Mouse (Mus musculus): ENCODE data around the gene Pacrg. TPM values are rescaled to one million over a fixed set of nuclear protein-coding genes. Genes with fewer than 3 reads are reported as not detected.

The Pacrg gene
- polyA plus RNA-seq, 1 experiment from 2014 or later, result 3.7 TPM

DNA sequence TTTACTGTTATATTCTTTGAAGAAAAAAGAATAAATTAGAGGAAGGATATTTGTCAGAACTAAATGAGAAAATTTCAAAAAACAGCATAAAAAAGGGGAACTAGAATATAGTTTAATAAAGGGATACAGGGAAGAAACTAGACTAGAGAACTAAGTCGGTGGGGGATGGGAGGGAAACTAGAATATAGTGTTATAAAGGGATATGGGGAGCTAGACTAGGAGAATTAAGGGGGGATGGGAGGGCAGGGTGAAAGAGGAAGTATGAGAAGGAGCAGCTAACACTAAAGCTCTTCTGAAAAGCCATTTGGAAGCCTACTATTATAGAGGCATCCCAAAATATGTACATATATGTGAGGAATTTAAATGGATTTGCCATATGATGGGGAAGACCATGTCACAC lies 75.8 kb downstream of the Pacrg start:
- Histone ChIP-seq H3K36me3 (ENCODE audit: control insufficient read depth, insufficient read depth, low read length) (no peaks in the 10 kb centered on the region), H3K4me1 (ENCODE audit: control insufficient read depth, insufficient read depth, low read length) (no peaks in the 10 kb centered on the region), H3K9me3 (ENCODE audit: control insufficient read depth, low read length) (no peaks in the 10 kb centered on the region), H3K9ac (ENCODE audit: low read length) (no peak overlapping the region), H3K4me2 (no peak overlapping the region), H3K27me3 (ENCODE audit: control insufficient read depth, insufficient read depth, low read length) (no peaks in the 10 kb centered on the region), H3K27ac (ENCODE audit: low read depth, low read length) (no peak overlapping the region), H3K4me3 (ENCODE audit: low read depth, low read length) (no peak overlapping the region)
- DNase-seq (ENCODE audit: low spot score, missing footprints), result no peak
- WGBS, result 80% methylated on average over 1 of the region's 1 CpGs
- ATAC-seq (ENCODE audit: low FRiP score), result no peak

DNA sequence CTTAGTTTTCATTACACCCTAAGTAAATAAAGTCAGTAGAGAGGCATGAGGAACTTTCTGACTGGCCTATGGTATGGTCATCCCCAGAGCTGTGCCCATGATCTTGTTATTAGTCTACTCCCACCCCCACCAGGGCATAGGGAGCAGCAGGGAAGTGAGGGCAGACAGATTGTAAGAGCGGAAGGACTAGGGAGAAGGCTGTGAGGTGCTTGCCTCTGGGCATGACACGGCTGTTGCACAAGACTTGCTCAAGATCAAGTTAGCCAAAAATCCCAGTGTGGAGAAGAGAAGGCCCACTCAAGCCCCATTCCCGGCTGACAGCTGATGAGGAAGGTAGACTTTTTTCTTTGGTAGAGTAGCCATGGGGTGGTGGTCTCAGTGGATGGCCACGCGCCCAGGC lies 82.7 kb downstream of the Pacrg start:
- WGBS, result 91% methylated on average over 5 of the region's 5 CpGs
- Histone ChIP-seq H3K36me3 (ENCODE audit: control insufficient read depth, insufficient read depth, low read length) (no peaks in the 10 kb centered on the region), H3K4me3 (ENCODE audit: low read depth, low read length) (no peak overlapping the region), H3K27me3 (ENCODE audit: control insufficient read depth, insufficient read depth, low read length) (no peaks in the 10 kb centered on the region), H3K9ac (ENCODE audit: low read length) (no peak overlapping the region), H3K4me1 (ENCODE audit: control insufficient read depth, insufficient read depth, low read length) (no peaks in the 10 kb centered on the region), H3K4me2 (no peak overlapping the region), H3K9me3 (ENCODE audit: control insufficient read depth, low read length) (no peaks in the 10 kb centered on the region), H3K27ac (ENCODE audit: low read depth, low read length) (no peak overlapping the region)
- no peak for ATAC-seq (ENCODE audit: low FRiP score)
- DNase-seq (ENCODE audit: low spot score, missing footprints), result no peak

DNA sequence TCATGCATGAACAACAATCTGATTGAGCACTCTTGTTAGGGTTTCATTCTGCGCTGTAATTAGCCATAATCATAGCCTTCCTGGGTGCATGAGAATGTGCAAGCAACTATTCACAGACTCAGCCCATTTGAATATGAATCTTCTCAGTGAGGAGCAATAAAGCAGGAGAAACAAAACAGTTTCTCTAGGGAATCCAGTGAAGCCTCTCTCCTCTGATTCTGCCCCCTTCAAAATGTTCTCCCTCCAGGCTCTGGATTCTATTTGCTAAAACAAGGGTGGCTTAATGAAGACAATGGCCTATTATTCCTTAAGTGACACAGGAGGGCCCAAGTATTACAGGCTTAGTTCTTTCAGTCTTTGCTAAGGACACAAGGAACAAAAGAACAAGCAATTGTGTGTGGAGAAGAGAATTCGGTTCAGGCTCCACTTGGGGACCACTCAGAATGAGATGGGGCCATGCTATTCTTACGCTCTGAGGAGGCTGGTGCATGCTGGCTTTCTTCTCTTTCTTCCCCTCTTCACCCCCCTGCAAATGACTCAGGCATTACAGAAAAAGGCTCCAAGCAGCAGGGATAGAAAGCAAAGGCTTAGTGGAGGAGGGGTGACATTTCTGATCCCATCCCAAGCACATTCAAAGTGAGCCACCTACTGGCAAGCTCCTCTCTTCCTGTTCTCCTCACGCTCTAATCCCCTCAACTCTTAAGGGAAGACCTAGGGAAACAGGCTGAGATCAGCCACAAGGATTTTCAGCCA lies 95.2 kb downstream of the Pacrg start:
- no peaks in the 10 kb centered on the region for H3K27me3 ChIP-seq (ENCODE audit: control insufficient read depth, insufficient read depth, low read length)
- 5% methylated on average over 4 of the region's 4 CpGs for WGBS
- H3K27ac ChIP-seq (ENCODE audit: low read depth, low read length), result peak overlapping the region; percentile 60; the same call in 1 of the 2 replicates
- peaks cover 16% of the 10 kb centered on the region for H3K4me1 ChIP-seq (ENCODE audit: control insufficient read depth, insufficient read depth, low read length)
- H3K9me3 ChIP-seq (ENCODE audit: control insufficient read depth, low read length), result no peaks in the 10 kb centered on the region
- no peak overlapping the region for H3K9ac ChIP-seq (ENCODE audit: low read length)
- H3K36me3 ChIP-seq (ENCODE audit: control insufficient read depth, insufficient read depth, low read length), result no peaks in the 10 kb centered on the region
- H3K4me3 ChIP-seq (ENCODE audit: low read depth, low read length), result no peak overlapping the region
- H3K4me2 ChIP-seq, result no peak overlapping the region
- ATAC-seq (ENCODE audit: low FRiP score), result peak; percentile 95
- peak; percentile 95 for DNase-seq (ENCODE audit: low spot score, missing footprints)

DNA sequence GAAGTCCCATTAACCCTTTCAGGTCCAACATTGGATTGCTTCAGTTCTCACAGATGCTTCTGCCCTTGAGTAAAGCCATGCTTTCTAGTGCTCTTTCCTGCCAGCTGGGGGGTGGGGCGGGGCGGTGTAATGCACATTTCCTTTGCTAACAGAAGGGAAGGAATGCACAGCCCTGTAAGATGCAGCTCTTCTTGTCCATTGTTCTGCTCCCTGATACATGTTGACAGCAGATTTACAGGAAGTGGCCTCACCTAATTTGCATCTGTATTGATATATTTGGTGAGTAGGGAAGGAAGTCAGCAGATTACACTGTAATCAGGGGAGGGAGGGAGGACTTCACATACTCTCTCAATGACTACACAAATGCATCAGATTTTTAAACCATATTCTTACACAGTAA lies 100.0 kb downstream of the Pacrg start:
- Histone ChIP-seq H3K27ac (ENCODE audit: low read depth, low read length) (no peak overlapping the region), H3K4me2 (no peak overlapping the region), H3K36me3 (ENCODE audit: control insufficient read depth, insufficient read depth, low read length) (no peaks in the 10 kb centered on the region), H3K9ac (ENCODE audit: low read length) (no peak overlapping the region), H3K4me1 (ENCODE audit: control insufficient read depth, insufficient read depth, low read length) (peaks cover 7% of the 10 kb centered on the region), H3K27me3 (ENCODE audit: control insufficient read depth, insufficient read depth, low read length) (no peaks in the 10 kb centered on the region), H3K9me3 (ENCODE audit: control insufficient read depth, low read length) (no peaks in the 10 kb centered on the region), H3K4me3 (ENCODE audit: low read depth, low read length) (no peak overlapping the region)
- no peak for ATAC-seq (ENCODE audit: low FRiP score)
- 98% methylated on average over 2 of the region's 2 CpGs for WGBS
- DNase-seq (ENCODE audit: low spot score, missing footprints), result no peak

DNA sequence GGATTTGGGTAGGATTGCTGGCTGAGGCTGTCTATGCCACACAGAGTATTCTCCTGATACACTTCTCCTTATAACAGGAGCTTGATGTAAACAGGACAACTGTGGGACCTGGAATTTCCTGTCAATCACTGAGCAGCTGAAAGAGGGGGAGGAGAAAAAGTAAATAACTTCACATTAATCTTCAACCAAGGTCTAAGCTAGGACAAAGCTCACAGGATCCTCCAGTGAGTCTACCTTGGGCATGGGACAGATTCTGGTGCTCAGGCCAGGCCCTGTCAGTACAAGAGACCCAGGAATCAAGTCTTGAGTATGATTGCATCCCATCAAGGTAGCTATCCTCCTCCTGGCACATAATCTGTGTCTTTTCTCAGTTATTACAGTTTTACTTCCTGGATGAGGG lies 102.1 kb downstream of the Pacrg start:
- Histone ChIP-seq H3K4me3 (ENCODE audit: low read depth, low read length) (no peak overlapping the region), H3K4me2 (no peak overlapping the region), H3K4me1 (ENCODE audit: control insufficient read depth, insufficient read depth, low read length) (no peaks in the 10 kb centered on the region), H3K36me3 (ENCODE audit: control insufficient read depth, insufficient read depth, low read length) (no peaks in the 10 kb centered on the region), H3K9me3 (ENCODE audit: control insufficient read depth, low read length) (no peaks in the 10 kb centered on the region), H3K9ac (ENCODE audit: low read length) (no peak overlapping the region), H3K27me3 (ENCODE audit: control insufficient read depth, insufficient read depth, low read length) (no peaks in the 10 kb centered on the region), H3K27ac (ENCODE audit: low read depth, low read length) (no peak overlapping the region)
- ATAC-seq (ENCODE audit: low FRiP score), result no peak
- no peak for DNase-seq (ENCODE audit: low spot score, missing footprints)

DNA sequence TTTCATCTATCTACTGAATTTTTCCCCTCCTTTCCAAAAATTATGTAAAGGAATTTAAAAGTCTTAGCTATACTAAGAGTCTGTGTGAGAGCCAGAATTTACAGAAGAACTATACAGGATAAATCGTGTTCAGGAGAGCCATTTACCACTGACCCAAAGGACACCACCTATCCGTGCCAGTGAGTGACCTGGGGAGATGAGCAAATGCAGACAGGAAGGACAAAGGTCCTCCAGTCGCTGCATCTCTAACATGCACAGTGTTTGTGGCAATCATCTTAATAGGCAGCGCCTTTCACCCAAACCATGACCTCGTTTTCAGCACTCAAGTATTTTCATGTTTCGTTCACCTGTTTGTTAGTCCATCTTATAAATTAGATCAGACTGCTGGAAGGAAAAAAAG lies 105.4 kb downstream of the Pacrg start:
- Histone ChIP-seq H3K4me1 (ENCODE audit: control insufficient read depth, insufficient read depth, low read length) (no peaks in the 10 kb centered on the region), H3K9me3 (ENCODE audit: control insufficient read depth, low read length) (no peaks in the 10 kb centered on the region), H3K36me3 (ENCODE audit: control insufficient read depth, insufficient read depth, low read length) (no peaks in the 10 kb centered on the region), H3K4me2 (no peak overlapping the region), H3K9ac (ENCODE audit: low read length) (no peak overlapping the region), H3K27ac (ENCODE audit: low read depth, low read length) (no peak overlapping the region), H3K4me3 (ENCODE audit: low read depth, low read length) (no peak overlapping the region), H3K27me3 (ENCODE audit: control insufficient read depth, insufficient read depth, low read length) (no peaks in the 10 kb centered on the region)
- DNase-seq (ENCODE audit: low spot score, missing footprints), result no peak
- ATAC-seq (ENCODE audit: low FRiP score), result no peak
- 74% methylated on average over 6 of the region's 6 CpGs for WGBS

DNA sequence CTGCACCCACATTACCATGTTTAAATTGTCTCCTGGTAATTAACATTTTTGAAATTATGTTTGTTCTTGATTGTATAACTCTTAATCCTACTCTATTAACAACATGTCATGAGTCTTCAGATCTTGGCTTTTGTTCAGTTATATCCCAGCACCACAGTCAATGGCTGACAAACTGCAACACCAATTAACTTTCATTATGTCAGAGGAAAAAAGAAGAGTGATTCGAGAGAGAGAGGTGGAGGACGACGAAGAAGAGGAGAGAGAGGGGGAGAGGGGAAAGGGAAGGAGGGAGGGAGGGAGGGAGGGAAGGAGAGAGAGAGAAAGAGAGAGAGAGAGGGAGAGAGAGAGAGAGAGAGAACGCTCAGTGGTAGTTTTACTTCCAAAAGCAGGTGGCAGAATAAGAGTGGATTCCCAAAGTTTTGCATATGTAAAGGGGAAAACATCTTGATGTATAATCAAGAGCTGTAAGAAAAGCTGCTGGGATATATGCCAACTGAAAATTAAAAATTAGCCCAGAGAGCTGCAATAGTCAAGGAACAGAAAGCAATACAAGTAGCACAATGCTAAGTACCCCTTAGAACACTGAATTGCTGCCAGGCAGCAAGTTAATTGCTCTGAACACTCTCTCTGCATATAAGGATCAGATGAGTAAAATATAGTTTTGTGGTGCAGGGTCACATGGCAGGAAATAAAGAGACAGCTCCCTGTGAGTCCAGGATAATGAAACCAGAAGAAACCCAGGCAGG lies 107.6 kb downstream of the Pacrg start:
- Histone ChIP-seq H3K4me3 (ENCODE audit: low read depth, low read length) (no peak overlapping the region), H3K9me3 (ENCODE audit: control insufficient read depth, low read length) (no peaks in the 10 kb centered on the region), H3K9ac (ENCODE audit: low read length) (no peak overlapping the region), H3K36me3 (ENCODE audit: control insufficient read depth, insufficient read depth, low read length) (no peaks in the 10 kb centered on the region), H3K27me3 (ENCODE audit: control insufficient read depth, insufficient read depth, low read length) (no peaks in the 10 kb centered on the region), H3K4me1 (ENCODE audit: control insufficient read depth, insufficient read depth, low read length) (no peaks in the 10 kb centered on the region), H3K4me2 (no peak overlapping the region), H3K27ac (ENCODE audit: low read depth, low read length) (no peak overlapping the region)
- WGBS, result 40% methylated on average over 4 of the region's 4 CpGs
- no peak for DNase-seq (ENCODE audit: low spot score, missing footprints)
- ATAC-seq (ENCODE audit: low FRiP score), result no peak

DNA sequence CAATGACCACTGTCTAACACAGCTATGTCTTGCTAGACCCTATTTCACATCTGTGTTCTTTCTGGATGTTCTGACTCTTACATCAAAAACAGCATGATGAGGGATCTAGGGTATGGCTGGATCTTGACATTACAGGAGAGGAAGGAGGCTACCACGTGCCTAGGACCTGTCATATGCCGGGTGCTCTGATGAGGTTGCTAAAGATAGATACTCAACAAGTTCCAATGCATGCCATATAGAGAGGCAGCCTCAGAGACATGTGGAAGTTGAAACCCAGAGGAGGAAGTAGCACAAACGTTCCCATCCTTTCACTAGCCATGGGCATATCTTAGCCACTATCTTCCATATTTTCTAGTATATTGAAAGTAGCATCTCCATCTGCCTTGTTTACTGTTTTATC lies 115.3 kb downstream of the Pacrg start:
- 97% methylated on average over 3 of the region's 3 CpGs for WGBS
- Histone ChIP-seq H3K4me2 (no peak overlapping the region), H3K4me3 (ENCODE audit: low read depth, low read length) (no peak overlapping the region), H3K4me1 (ENCODE audit: control insufficient read depth, insufficient read depth, low read length) (no peaks in the 10 kb centered on the region), H3K9ac (ENCODE audit: low read length) (no peak overlapping the region), H3K27ac (ENCODE audit: low read depth, low read length) (no peak overlapping the region), H3K9me3 (ENCODE audit: control insufficient read depth, low read length) (no peaks in the 10 kb centered on the region), H3K36me3 (ENCODE audit: control insufficient read depth, insufficient read depth, low read length) (no peaks in the 10 kb centered on the region), H3K27me3 (ENCODE audit: control insufficient read depth, insufficient read depth, low read length) (no peaks in the 10 kb centered on the region)
- DNase-seq (ENCODE audit: low spot score, missing footprints) (no peak), ATAC-seq (ENCODE audit: low FRiP score) (no peak)

DNA sequence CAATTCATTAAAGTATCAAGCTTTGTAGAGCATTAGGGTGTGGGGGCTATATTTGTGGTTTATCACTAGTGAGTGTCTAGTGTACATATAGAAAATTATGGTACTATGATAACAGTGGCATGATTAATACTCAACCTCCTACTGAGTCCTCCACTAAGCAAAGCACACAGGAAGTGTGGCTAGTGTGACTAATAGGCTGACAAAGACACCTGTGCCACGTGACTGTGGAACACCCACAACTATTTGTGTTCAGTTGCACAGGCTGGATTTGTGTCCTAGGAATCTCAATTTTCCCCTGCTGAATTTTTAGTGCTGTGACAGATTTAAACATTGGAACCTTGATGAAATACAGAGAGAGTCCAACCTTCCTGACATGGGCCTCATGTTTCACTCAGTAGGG lies 118.5 kb downstream of the Pacrg start:
- H3K36me3 ChIP-seq (ENCODE audit: control insufficient read depth, insufficient read depth, low read length), result no peaks in the 10 kb centered on the region
- no peaks in the 10 kb centered on the region for H3K9me3 ChIP-seq (ENCODE audit: control insufficient read depth, low read length)
- no peak overlapping the region for H3K27ac ChIP-seq (ENCODE audit: low read depth, low read length)
- no peaks in the 10 kb centered on the region for H3K4me1 ChIP-seq (ENCODE audit: control insufficient read depth, insufficient read depth, low read length)
- no peak for DNase-seq (ENCODE audit: low spot score, missing footprints)
- H3K4me3 ChIP-seq (ENCODE audit: low read depth, low read length), result no peak overlapping the region
- no peak overlapping the region for H3K4me2 ChIP-seq
- no peak for ATAC-seq (ENCODE audit: low FRiP score)
- no peak overlapping the region for H3K9ac ChIP-seq (ENCODE audit: low read length)
- no peaks in the 10 kb centered on the region for H3K27me3 ChIP-seq (ENCODE audit: control insufficient read depth, insufficient read depth, low read length)
- WGBS, result 81% methylated on average over 1 of the region's 1 CpGs
